Mouse (Mus musculus) T-cell, adult 2 months (primary cell): ENCODE measurements at regions not wholly inside any gene's neighbourhood (a gene's known extent, or its start where the extent isn't known, plus 50 kb on each side); places are given as distances from the start of the nearest gene placed in this dataset.

Experiments
- DNase-seq: peaks from one replicate; pipeline ENCODE4 v3.0.0; 2022; ENCODE audit warnings: low spot score

GRCm38 (mm10) chr11:45174811-45175798 lies 558.0 kb downstream of the Ebf1 start:
- DNase-seq = no peak

- DNase-seq = no peak
Observed at GRCm38 (mm10) chr11:45176971-45177370, 559.9 kb downstream of the Ebf1 start.

- DNase-seq = no peak
Observed at GRCm38 (mm10) chr11:45178036-45178435, 560.9 kb downstream of the Ebf1 start.

- DNase-seq = no peak
Observed at GRCm38 (mm10) chr11:45179019-45179418, 561.9 kb downstream of the Ebf1 start.

GRCm38 (mm10) chr11:45190601-45191370 lies 573.7 kb downstream of the Ebf1 start:
- DNase-seq = no peak

GRCm38 (mm10) chr11:45191392-45192189 lies 574.5 kb downstream of the Ebf1 start:
- no peak for DNase-seq

GRCm38 (mm10) chr11:45193319-45193718 lies 576.2 kb downstream of the Ebf1 start:
- DNase-seq = no peak

GRCm38 (mm10) chr11:45199520-45199919 lies 582.4 kb downstream of the Ebf1 start:
- no peak for DNase-seq

GRCm38 (mm10) chr11:45200714-45201405 lies 583.7 kb downstream of the Ebf1 start:
- no peak for DNase-seq

- DNase-seq = no peak
Observed at GRCm38 (mm10) chr11:45203446-45203845, 586.3 kb downstream of the Ebf1 start.

GRCm38 (mm10) chr11:45206611-45207525 lies 589.8 kb downstream of the Ebf1 start:
- no peak for DNase-seq

GRCm38 (mm10) chr11:45214096-45214495 lies 597.0 kb downstream of the Ebf1 start:
- DNase-seq = peak; percentile 45

GRCm38 (mm10) chr11:45216942-45217474 lies 599.9 kb downstream of the Ebf1 start:
- DNase-seq = no peak

- DNase-seq = no peak
Observed at GRCm38 (mm10) chr11:45219239-45219638, 602.1 kb downstream of the Ebf1 start.

GRCm38 (mm10) chr11:45222021-45222420 lies 604.9 kb downstream of the Ebf1 start:
- DNase-seq = no peak

GRCm38 (mm10) chr11:45235476-45236412 lies 616.1 kb upstream of the Clint1 start:
- no peak for DNase-seq

- DNase-seq = no peak
Observed at GRCm38 (mm10) chr11:45237056-45237455, 614.8 kb upstream of the Clint1 start.

GRCm38 (mm10) chr11:45239044-45239443 lies 612.8 kb upstream of the Clint1 start:
- DNase-seq = no peak

GRCm38 (mm10) chr11:45240419-45240818 lies 611.4 kb upstream of the Clint1 start:
- DNase-seq = no peak
